ENCODE assay signal across 11 mouse cellular contexts in genomic region chr9:108220380-108220774, GRCm38 (mm10). TPM values are rescaled to one million over a fixed set of nuclear protein-coding genes. Genes with fewer than 3 reads are reported as not detected.
DNase-seq lines count a peak whose midpoint lies in the region; ATAC-seq and TF ChIP-seq lines count a peak whose summit lies in the region.
"Had no signal": no experiment of that assay in that cellular context is flagged by ENCODE, and none has a peak within 500 bp of the region (broad histone marks: within the 10 kb centered on the region; RNA-seq: fewer than 3 reads in every experiment).

No protein-coding gene starts in this region.

- TF ChIP-seq POLR2A in lung, adult 2 months (IDR thresholded peaks at IDR 0.05; ENCODE audit: borderline replicate concordance, extremely low read depth, low read depth, low read length), result no peak

- peaks cover 22% of the 10 kb centered on the region for H3K36me3 ChIP-seq in midbrain, postnatal 0 days (ENCODE audit: insufficient read depth, low read length)
- H3K36me3 ChIP-seq in midbrain, embryonic 11.5 days (ENCODE audit: control insufficient read depth, insufficient read depth, low read length), result no peaks in the 10 kb centered on the region; the same call in 1 of the 2 replicates
- peaks cover 29% of the 10 kb centered on the region for H3K36me3 ChIP-seq in heart, embryonic 14.5 days (ENCODE audit: control insufficient read depth, insufficient read depth, low read length)

- no peaks in the 10 kb centered on the region for H3K4me1 ChIP-seq in midbrain, postnatal 0 days (ENCODE audit: insufficient read depth, low read length)
- H3K4me1 ChIP-seq in midbrain, embryonic 11.5 days (ENCODE audit: control insufficient read depth, insufficient read depth, low read length), result no peaks in the 10 kb centered on the region
- peaks cover 4 to 30% of the 10 kb centered on the region in 2 experiments for H3K4me1 ChIP-seq in heart, embryonic 14.5 days (ENCODE audit: control insufficient read depth in 2 of 2, insufficient read depth in 2 of 2, low read length in 2 of 2)
- peaks cover 3% of the 10 kb centered on the region for H3K4me1 ChIP-seq in lung, adult 2 months (ENCODE audit: control insufficient read depth, insufficient read depth, low read length)
- H3K4me1 ChIP-seq: forebrain, embryonic 15.5 days had no signal

- no peaks in the 10 kb centered on the region for H3K9me3 ChIP-seq in midbrain, postnatal 0 days (ENCODE audit: low read length)
- H3K9me3 ChIP-seq in midbrain, embryonic 11.5 days (ENCODE audit: control insufficient read depth, low read length), result no peaks in the 10 kb centered on the region
- H3K9me3 ChIP-seq in heart, embryonic 14.5 days (ENCODE audit: control insufficient read depth, low read length), result no peaks in the 10 kb centered on the region
- H3K9me3 ChIP-seq: forebrain, embryonic 15.5 days had no signal

- peak; percentile 59 for DNase-seq in adrenal gland, postnatal 14 days
- DNase-seq in adrenal gland, adult 18-20 months (ENCODE audit: low spot score in 2 of 2), result no peak
- peak; percentile 39 for DNase-seq in midbrain, postnatal 0 days (ENCODE audit: low spot score)
- no peak for DNase-seq in midbrain, embryonic 11.5 days (ENCODE audit: low spot score, missing footprints)
- DNase-seq in telencephalon, adult 2 months (ENCODE audit: low read depth, low spot score), result peak; percentile 79
- no peak for DNase-seq in lung, adult 2 months
- DNase-seq in spleen, postnatal 36 days (ENCODE audit: low spot score in 2 of 2), result no peak
- DNase-seq: cerebellum, postnatal 36 days; kidney, adult 11 months had no signal

- no peak overlapping the region for H3K4me2 ChIP-seq in midbrain, postnatal 0 days (ENCODE audit: low read depth, low read length, poor library complexity, severe bottlenecking)
- H3K4me2 ChIP-seq in midbrain, embryonic 11.5 days, result no peak overlapping the region
- peak overlapping the region; percentile 30; the same call in 1 of the 2 replicates for H3K4me2 ChIP-seq in heart, embryonic 14.5 days (ENCODE audit: low read length)
- H3K4me2 ChIP-seq: forebrain, embryonic 15.5 days had no signal

- WGBS in midbrain, postnatal 0 days, result 76% methylated on average over 1 of the region's 1 CpGs
- WGBS in midbrain, embryonic 11.5 days, result 100% methylated on average over 1 of the region's 1 CpGs
- WGBS in heart, embryonic 14.5 days, result 71% methylated on average over 1 of the region's 1 CpGs
- WGBS in lung, adult 2 months, result 67% methylated on average over 1 of the region's 1 CpGs

- no peak for TF ChIP-seq CTCF in midbrain, postnatal 0 days (IDR thresholded peaks at IDR 0.05)
- no peak for TF ChIP-seq CTCF in lung, adult 2 months (IDR thresholded peaks at IDR 0.05; ENCODE audit: insufficient read depth, low read length)

- no peaks in the 10 kb centered on the region for H3K27me3 ChIP-seq in midbrain, postnatal 0 days (ENCODE audit: insufficient read depth, low read length)
- no peaks in the 10 kb centered on the region for H3K27me3 ChIP-seq in midbrain, embryonic 11.5 days (ENCODE audit: control insufficient read depth, insufficient read depth, low read length)
- H3K27me3 ChIP-seq in heart, embryonic 14.5 days (ENCODE audit: control insufficient read depth, insufficient read depth, low read length), result no peaks in the 10 kb centered on the region
- H3K27me3 ChIP-seq: forebrain, embryonic 15.5 days had no signal

- no peak overlapping the region for H3K9ac ChIP-seq in midbrain, postnatal 0 days (replicated peaks; ENCODE audit: low read length, poor library complexity, severe bottlenecking)
- H3K9ac ChIP-seq in midbrain, embryonic 11.5 days (ENCODE audit: low read length), result no peak overlapping the region
- peak overlapping the region; percentile 51 for H3K9ac ChIP-seq in heart, embryonic 14.5 days (ENCODE audit: low read length)
- H3K9ac ChIP-seq: forebrain, embryonic 15.5 days had no signal

- ATAC-seq in midbrain, postnatal 0 days (ENCODE audit: low FRiP score), result no peak
- ATAC-seq in midbrain, embryonic 11.5 days (ENCODE audit: low FRiP score), result no peak
- peak; percentile 68; the same call in 1 of the 2 replicates for ATAC-seq in heart, embryonic 14.5 days (ENCODE audit: insufficient number of reproducible peaks, insufficient read depth, low FRiP score, low read depth)
- ATAC-seq: forebrain, embryonic 15.5 days had no signal

- no peak overlapping the region for H3K4me3 ChIP-seq in midbrain, postnatal 0 days (ENCODE audit: low read depth, low read length)
- no peak overlapping the region for H3K4me3 ChIP-seq in midbrain, embryonic 11.5 days (ENCODE audit: low read depth, low read length)
- H3K4me3 ChIP-seq in heart, embryonic 14.5 days (ENCODE audit: control insufficient read depth in 1 of 2, insufficient read depth in 1 of 2, low read depth in 1 of 2, low read length in 2 of 2), result no peak overlapping the region
- H3K4me3 ChIP-seq in lung, adult 2 months (replicated peaks; ENCODE audit: extremely low read depth, low read depth, low read length), result no peak overlapping the region
- H3K4me3 ChIP-seq: forebrain, embryonic 15.5 days had no signal

- H3K27ac ChIP-seq in midbrain, postnatal 0 days (ENCODE audit: low read depth, low read length), result no peak overlapping the region
- no peak overlapping the region for H3K27ac ChIP-seq in midbrain, embryonic 11.5 days (ENCODE audit: low read depth, low read length)
- peak overlapping the region; percentile 74 to 81; a peak in 2 of 4 replicates for H3K27ac ChIP-seq in heart, embryonic 14.5 days (replicated peaks in 1 of 2; ENCODE audit: control insufficient read depth in 1 of 2, insufficient read depth in 1 of 2, low read depth in 2 of 2, low read length in 2 of 2)
- H3K27ac ChIP-seq: forebrain, embryonic 15.5 days had no signal

RNA-seq across cellular contexts. Expression of gene Bsn, which starts 30.2 kb away (rescaled TPM):
- total RNA-seq in adrenal gland, postnatal 14 days (2021), result 2.9 TPM in 2 replicates
- 1 to 10 TPM; 1.8 to 3.1 TPM for total RNA-seq in adrenal gland, adult 18-20 months (2021)
- 59.4 and 60.6 TPM in 2 replicates for total RNA-seq in midbrain, postnatal 0 days (2014; rRNA removed)
- 6.1 and 7.7 TPM in 2 replicates for polyA plus RNA-seq in midbrain, postnatal 0 days (2015; fragmentation: Nextera tagmentation; extraction: Ambion mirVana)
- 2.4 TPM in 2 replicates for polyA plus RNA-seq in midbrain, embryonic 11.5 days (2014; fragmentation: Nextera tagmentation; extraction: Ambion mirVana)
- 0.09 and 0.16 TPM in 2 replicates for polyA plus RNA-seq in heart, embryonic 14.5 days (2014; fragmentation: Nextera tagmentation; extraction: Ambion mirVana)
- polyA plus RNA-seq in lung, adult 2 months (2012; rRNA removed), result 0.74 and 0.95 TPM in 2 replicates

RNA-seq across cellular contexts. Expression of gene Dag1, which starts 43.4 kb away (rescaled TPM):
- total RNA-seq in adrenal gland, postnatal 14 days (2021), result 156 and 176 TPM in 2 replicates
- total RNA-seq in adrenal gland, adult 18-20 months (2021), result 100 to 1,000 TPM; 136 to 137 TPM
- 126 and 141 TPM in 2 replicates for total RNA-seq in midbrain, postnatal 0 days (2014; rRNA removed)
- polyA plus RNA-seq in midbrain, postnatal 0 days (2015; fragmentation: Nextera tagmentation; extraction: Ambion mirVana), result 78.7 and 79.7 TPM in 2 replicates
- polyA plus RNA-seq in midbrain, embryonic 11.5 days (2014; fragmentation: Nextera tagmentation; extraction: Ambion mirVana), result 48.8 and 55.2 TPM in 2 replicates
- polyA plus RNA-seq in heart, embryonic 14.5 days (2014; fragmentation: Nextera tagmentation; extraction: Ambion mirVana), result 143 and 146 TPM in 2 replicates
- 125 and 170 TPM in 2 replicates for polyA plus RNA-seq in lung, adult 2 months (2012; rRNA removed)

Comparison
In these comparisons a context has a peak if more than half of its experiments do, and no peak if none do; other contexts are left out.
1. DNase-seq: peak in adrenal gland, postnatal 14 days (single experiment), midbrain, postnatal 0 days (single experiment) and telencephalon, adult 2 months (single experiment); none in adrenal gland, adult 18-20 months (0 of 2), midbrain, embryonic 11.5 days (single experiment), lung, adult 2 months (single experiment) and spleen, postnatal 36 days (0 of 2).
2. H3K27ac ChIP-seq: peak in heart, embryonic 14.5 days (2 of 2); none in midbrain, postnatal 0 days (single experiment) and midbrain, embryonic 11.5 days (single experiment).